Mouse (Mus musculus): ENCODE measurements around the gene Zfand2b. TPM values are rescaled to one million over a fixed set of nuclear protein-coding genes. Genes with fewer than 3 reads are reported as not detected.
A peak's percentile ranks its signal among the peaks of the same experiment; 100 is the strongest.

The Zfand2b gene
- polyA plus RNA-seq, 1 experiment from 2014 or later, result 48.6 TPM

- Histone ChIP-seq H3K27me3 (no peaks in the 10 kb centered on the region), H3K9ac (peak overlapping the region; percentile 92), H3K9me3 (no peaks in the 10 kb centered on the region), H3K36me3 (peaks cover 56% of the 10 kb centered on the region), H3K4me2 (peak overlapping the region; percentile 87), H3K4me3 (peak overlapping the region; percentile 97), H3K27ac (peak overlapping the region; percentile 97), H3K4me1 (peaks cover 24% of the 10 kb centered on the region)
- under 1% methylated on average over 52 of the region's 53 CpGs for WGBS
- ATAC-seq (ENCODE audit: insufficient number of reproducible peaks, low FRiP score, low TSS enrichment, low read depth), result no peak
Observed at GRCm38 (mm10) chr1:75141486-75142190, 26.8 kb upstream of the Zfand2b start.

GRCm38 (mm10) chr1:75142301-75143261, 25.9 kb upstream of the Zfand2b start, which contains the start of the genes Cnppd1 and Retreg2:
Cnppd1 (minus strand) TSS chr1:75142711.
Retreg2 (plus strand) TSS chr1:75142778.
- ATAC-seq (ENCODE audit: insufficient number of reproducible peaks, low FRiP score, low TSS enrichment, low read depth), result peak; percentile 83
- H3K36me3 ChIP-seq, result peaks cover 57% of the 10 kb centered on the region
- H3K9me3 ChIP-seq, result no peaks in the 10 kb centered on the region
- H3K9ac ChIP-seq, result peak within 1 kb of the TSS; percentile 92
- peaks cover 24% of the 10 kb centered on the region for H3K4me1 ChIP-seq
- H3K4me3 ChIP-seq, result peak within 1 kb of the TSS; percentile 97
- no peaks in the 10 kb centered on the region for H3K27me3 ChIP-seq
- H3K27ac ChIP-seq, result peak within 1 kb of the TSS; percentile 97
- WGBS, result under 1% methylated on average over 90 of the region's 91 CpGs
- H3K4me2 ChIP-seq, result peak within 1 kb of the TSS; percentile 87

- WGBS, result 92% methylated on average over 3 of the region's 3 CpGs
- H3K36me3 ChIP-seq, result peaks cover 47% of the 10 kb centered on the region
Observed at GRCm38 (mm10) chr1:75145589-75145988, 22.9 kb upstream of the Zfand2b start.

GRCm38 (mm10) chr1:75147411-75148135, 20.9 kb upstream of the Zfand2b start:
- no peak overlapping the region for H3K9ac ChIP-seq
- H3K9me3 ChIP-seq, result no peaks in the 10 kb centered on the region

More at GRCm38 (mm10) chr1:75145589-75145988, 22.9 kb upstream of the Zfand2b start:
- Histone ChIP-seq H3K4me2 (no peak overlapping the region), H3K4me1 (peaks cover 18% of the 10 kb centered on the region), H3K27me3 (no peaks in the 10 kb centered on the region), H3K9me3 (no peaks in the 10 kb centered on the region), H3K27ac (no peak overlapping the region), H3K9ac (no peak overlapping the region), H3K4me3 (no peak overlapping the region)
- no peak for ATAC-seq (ENCODE audit: insufficient number of reproducible peaks, low FRiP score, low TSS enrichment, low read depth)

GRCm38 (mm10) chr1:75148727-75149126, 19.7 kb upstream of the Zfand2b start:
- Histone ChIP-seq H3K36me3 (peaks cover 47% of the 10 kb centered on the region), H3K9ac (no peak overlapping the region), H3K27ac (no peak overlapping the region), H3K4me1 (peaks cover 6% of the 10 kb centered on the region), H3K27me3 (no peaks in the 10 kb centered on the region), H3K4me2 (no peak overlapping the region), H3K4me3 (no peak overlapping the region), H3K9me3 (no peaks in the 10 kb centered on the region)
- WGBS, result 89% methylated on average over 4 of the region's 4 CpGs
- no peak for ATAC-seq (ENCODE audit: insufficient number of reproducible peaks, low FRiP score, low TSS enrichment, low read depth)

More at GRCm38 (mm10) chr1:75147411-75148135, 20.9 kb upstream of the Zfand2b start:
- 77% methylated on average over 7 of the region's 7 CpGs for WGBS
- no peak for ATAC-seq (ENCODE audit: insufficient number of reproducible peaks, low FRiP score, low TSS enrichment, low read depth)
- Histone ChIP-seq H3K27ac (no peak overlapping the region), H3K4me2 (no peak overlapping the region), H3K4me1 (peaks cover 11% of the 10 kb centered on the region), H3K36me3 (peaks cover 47% of the 10 kb centered on the region), H3K27me3 (no peaks in the 10 kb centered on the region), H3K4me3 (no peak overlapping the region)

GRCm38 (mm10) chr1:75155837-75156236, 12.6 kb upstream of the Zfand2b start:
- H3K4me1 ChIP-seq, result no peaks in the 10 kb centered on the region
- no peak overlapping the region for H3K4me3 ChIP-seq
- H3K27ac ChIP-seq, result no peak overlapping the region
- WGBS, result 60% methylated on average over 3 of the region's 3 CpGs
- H3K36me3 ChIP-seq, result no peaks in the 10 kb centered on the region
- H3K9me3 ChIP-seq, result no peaks in the 10 kb centered on the region
- no peak overlapping the region for H3K4me2 ChIP-seq
- no peak for ATAC-seq (ENCODE audit: insufficient number of reproducible peaks, low FRiP score, low TSS enrichment, low read depth)
- H3K27me3 ChIP-seq, result no peaks in the 10 kb centered on the region
- H3K9ac ChIP-seq, result no peak overlapping the region

GRCm38 (mm10) chr1:75158990-75159389, 9.5 kb upstream of the Zfand2b start:
- Histone ChIP-seq H3K9me3 (no peaks in the 10 kb centered on the region), H3K9ac (no peak overlapping the region), H3K4me1 (no peaks in the 10 kb centered on the region), H3K27ac (no peak overlapping the region), H3K4me2 (no peak overlapping the region), H3K36me3 (no peaks in the 10 kb centered on the region), H3K27me3 (no peaks in the 10 kb centered on the region), H3K4me3 (no peak overlapping the region)
- no peak for ATAC-seq (ENCODE audit: insufficient number of reproducible peaks, low FRiP score, low TSS enrichment, low read depth)

- H3K9ac ChIP-seq, result no peak overlapping the region
- H3K4me3 ChIP-seq, result no peak overlapping the region
- WGBS, result 75% methylated on average over 5 of the region's 5 CpGs
- H3K4me2 ChIP-seq, result no peak overlapping the region
- no peaks in the 10 kb centered on the region for H3K27me3 ChIP-seq
- H3K9me3 ChIP-seq, result no peaks in the 10 kb centered on the region
- H3K36me3 ChIP-seq, result no peaks in the 10 kb centered on the region
- no peaks in the 10 kb centered on the region for H3K4me1 ChIP-seq
- ATAC-seq (ENCODE audit: insufficient number of reproducible peaks, low FRiP score, low TSS enrichment, low read depth), result no peak
- H3K27ac ChIP-seq, result no peak overlapping the region
Observed at GRCm38 (mm10) chr1:75159540-75160255, 8.7 kb upstream of the Zfand2b start.

DNA sequence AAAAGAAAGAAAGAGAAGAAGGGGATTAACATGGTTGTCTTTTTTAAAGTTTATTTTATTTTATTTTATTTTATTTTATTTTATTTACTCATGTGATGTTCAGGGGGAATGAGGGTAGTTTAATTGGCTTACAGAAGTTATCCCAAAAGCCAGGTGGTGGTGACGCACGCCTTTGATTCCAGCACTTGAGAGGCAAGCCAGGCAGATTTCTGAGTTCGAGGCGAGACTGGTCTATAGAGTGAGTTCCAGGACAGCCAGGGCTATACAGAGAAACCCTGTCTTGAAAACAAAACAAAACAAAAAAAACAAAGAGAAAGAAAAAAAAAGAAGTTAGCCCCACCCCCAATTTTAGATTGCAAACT, 8.2 kb upstream of the Zfand2b start:
- H3K27me3 ChIP-seq, result no peaks in the 10 kb centered on the region
- no peak overlapping the region for H3K4me3 ChIP-seq
- H3K4me2 ChIP-seq, result no peak overlapping the region
- WGBS, result 83% methylated on average over 4 of the region's 4 CpGs
- H3K27ac ChIP-seq, result no peak overlapping the region
- H3K9me3 ChIP-seq, result no peaks in the 10 kb centered on the region
- ATAC-seq (ENCODE audit: insufficient number of reproducible peaks, low FRiP score, low TSS enrichment, low read depth), result no peak
- H3K9ac ChIP-seq, result no peak overlapping the region
- H3K4me1 ChIP-seq, result no peaks in the 10 kb centered on the region
- H3K36me3 ChIP-seq, result no peaks in the 10 kb centered on the region

DNA sequence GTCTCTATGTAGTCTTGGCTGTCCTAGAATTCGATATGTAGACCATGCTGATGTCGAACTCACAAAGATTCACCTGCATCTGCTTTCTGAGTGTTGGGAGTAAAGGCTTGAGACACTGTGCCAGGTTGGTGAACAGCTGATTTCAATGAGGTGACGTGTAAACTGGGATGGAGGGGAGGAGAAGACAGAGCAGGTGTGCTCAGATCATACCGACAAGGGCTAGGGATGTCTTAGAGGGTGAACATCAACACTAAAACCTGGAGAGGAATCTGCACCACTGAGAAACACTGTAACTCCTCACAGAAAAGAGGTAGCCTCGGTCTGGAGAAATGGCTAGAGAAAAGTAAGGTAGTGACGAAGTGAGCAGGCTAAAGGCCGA, 364 bp upstream of the Zfand2b start:
- Histone ChIP-seq H3K9me3 (no peaks in the 10 kb centered on the region), H3K4me3 (peak overlapping the region; percentile 80), H3K4me2 (peak overlapping the region; percentile 76), H3K36me3 (peaks cover 35% of the 10 kb centered on the region), H3K27me3 (no peaks in the 10 kb centered on the region), H3K4me1 (peaks cover 15% of the 10 kb centered on the region), H3K27ac (peak overlapping the region; percentile 94), H3K9ac (peak overlapping the region; percentile 79)
- no peak; the same call in 1 of the 2 replicates for ATAC-seq (ENCODE audit: insufficient number of reproducible peaks, low FRiP score, low TSS enrichment, low read depth)
- 7% methylated on average over 7 of the region's 7 CpGs for WGBS

Measured in limb, embryonic 15.5 days (tissue).